19 mouse cellular contexts compared by ENCODE assay signal in the genomic region with DNA sequence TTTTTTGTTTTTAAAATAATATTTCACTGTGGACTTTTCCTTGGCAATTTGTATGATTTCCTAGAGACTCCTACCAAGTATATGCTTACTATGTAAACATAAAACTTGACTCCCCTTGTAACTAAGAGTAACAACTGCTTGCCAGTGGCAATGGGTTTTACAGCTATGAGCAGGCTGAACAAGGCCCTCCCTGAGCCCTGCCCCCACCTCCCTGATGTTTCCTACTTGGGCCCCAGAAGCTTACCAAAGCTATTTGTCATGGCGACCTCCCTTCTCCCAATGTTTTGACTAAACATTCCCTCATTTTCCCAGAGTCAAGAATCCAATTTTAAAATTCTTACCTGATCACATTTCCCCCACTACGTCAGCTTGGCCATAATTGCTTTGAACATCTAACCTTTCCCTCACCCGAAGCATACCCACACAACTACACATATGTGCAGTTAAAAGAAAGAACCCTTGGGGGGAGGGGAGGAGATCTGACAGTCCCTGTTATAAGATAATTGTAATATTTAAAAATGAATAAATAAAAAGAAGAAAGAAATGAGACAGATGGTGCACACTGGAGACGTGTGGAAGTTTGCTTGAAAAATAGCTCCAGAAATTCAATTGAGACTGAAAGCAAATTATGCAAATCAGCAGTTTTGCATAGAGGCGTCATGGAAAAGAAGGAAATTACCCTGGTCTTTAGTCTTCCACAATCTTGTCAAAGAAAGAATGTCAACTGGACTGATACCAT. TPM values are rescaled to one million over a fixed set of nuclear protein-coding genes. Genes with fewer than 3 reads are reported as not detected.
DNase-seq lines count a peak whose midpoint lies in the region; ATAC-seq and TF ChIP-seq lines count a peak whose summit lies in the region.
"Had no signal": no experiment of that assay in that cellular context is flagged by ENCODE, and none has a peak within 500 bp of the region (broad histone marks: within the 10 kb centered on the region; RNA-seq: fewer than 3 reads in every experiment).

No protein-coding gene starts in this region.

- WGBS in kidney, embryonic 14.5 days, result 34% methylated on average over 5 of the region's 5 CpGs
- WGBS in midbrain, embryonic 14.5 days, result 49% methylated on average over 5 of the region's 5 CpGs
- 69% methylated on average over 5 of the region's 5 CpGs for WGBS in midbrain, embryonic 11.5 days
- 17% methylated on average over 5 of the region's 5 CpGs for WGBS in forebrain, postnatal 0 days

- ATAC-seq in kidney, embryonic 14.5 days (ENCODE audit: low FRiP score, low TSS enrichment), result peak; percentile 94
- ATAC-seq in midbrain, embryonic 14.5 days (ENCODE audit: low FRiP score, low TSS enrichment), result no peak
- ATAC-seq in midbrain, embryonic 11.5 days (ENCODE audit: low FRiP score), result no peak
- peak; percentile 76 for ATAC-seq in forebrain, postnatal 0 days
- no peak for ATAC-seq in frontal cortex, adult (ENCODE audit: low TSS enrichment)
- ATAC-seq: liver, embryonic 12.5 days had no signal

- DNase-seq in kidney, postnatal 36 days, result no peak
- peak; percentile 18 for DNase-seq in midbrain, embryonic 14.5 days
- DNase-seq in midbrain, embryonic 11.5 days (ENCODE audit: low spot score, missing footprints), result no peak
- DNase-seq in embryo, embryonic 9.5 days (ENCODE audit: extremely low spot score), result peak; percentile 30
- no peak for DNase-seq in forebrain, postnatal 0 days
- DNase-seq in B cell, adult 2 months, result no peak
- DNase-seq: cerebellum, adult 11 months; cerebellum, postnatal 14 days; heart, adult 2 months; kidney, adult 2 months; right cerebral cortex, postnatal 25 days had no signal

- no peak overlapping the region for H3K4me3 ChIP-seq in kidney, embryonic 14.5 days (ENCODE audit: low read length)
- H3K4me3 ChIP-seq in midbrain, embryonic 14.5 days (replicated peaks; ENCODE audit: low read depth, low read length), result no peak overlapping the region
- H3K4me3 ChIP-seq in midbrain, embryonic 11.5 days (ENCODE audit: low read depth, low read length), result no peak overlapping the region
- H3K4me3 ChIP-seq in forebrain, postnatal 0 days (ENCODE audit: low read depth, low read length), result no peak overlapping the region
- H3K4me3 ChIP-seq: embryonic facial prominence, embryonic 15.5 days; heart, adult 2 months; left cerebral cortex, adult 2 months; liver, embryonic 12.5 days; neural tube, embryonic 13.5 days had no signal

- no peak for TF ChIP-seq CTCF in forebrain, postnatal 0 days (IDR thresholded peaks at IDR 0.05; ENCODE audit: low read depth)

- no peaks in the 10 kb centered on the region for H3K36me3 ChIP-seq in kidney, embryonic 14.5 days (ENCODE audit: control insufficient read depth, insufficient read depth, low read length)
- H3K36me3 ChIP-seq in midbrain, embryonic 14.5 days (ENCODE audit: control insufficient read depth, insufficient read depth, low read length), result no peaks in the 10 kb centered on the region
- H3K36me3 ChIP-seq in midbrain, embryonic 11.5 days (ENCODE audit: control insufficient read depth, insufficient read depth, low read length), result no peaks in the 10 kb centered on the region
- H3K36me3 ChIP-seq in forebrain, postnatal 0 days (ENCODE audit: insufficient read depth), result no peaks in the 10 kb centered on the region
- H3K36me3 ChIP-seq: embryonic facial prominence, embryonic 15.5 days; G1E; liver, embryonic 12.5 days; neural tube, embryonic 13.5 days had no signal

- no peak overlapping the region for H3K27ac ChIP-seq in kidney, embryonic 14.5 days (ENCODE audit: low read depth, low read length)
- no peak overlapping the region for H3K27ac ChIP-seq in midbrain, embryonic 14.5 days (replicated peaks; ENCODE audit: low read depth, low read length)
- H3K27ac ChIP-seq in midbrain, embryonic 11.5 days (ENCODE audit: low read depth, low read length), result no peak overlapping the region
- H3K27ac ChIP-seq in forebrain, postnatal 0 days (ENCODE audit: low read depth, low read length), result peak overlapping the region; percentile 35; the same call in 1 of the 2 replicates
- H3K27ac ChIP-seq: embryonic facial prominence, embryonic 15.5 days; heart, adult 2 months; hindbrain, embryonic 14.5 days; liver, embryonic 12.5 days; neural tube, embryonic 13.5 days had no signal

- H3K9me3 ChIP-seq in kidney, embryonic 14.5 days (ENCODE audit: control insufficient read depth, low read length), result no peaks in the 10 kb centered on the region
- H3K9me3 ChIP-seq in midbrain, embryonic 14.5 days (ENCODE audit: control insufficient read depth, low read length), result no peaks in the 10 kb centered on the region
- no peaks in the 10 kb centered on the region for H3K9me3 ChIP-seq in midbrain, embryonic 11.5 days (ENCODE audit: control insufficient read depth, low read length)
- no peaks in the 10 kb centered on the region for H3K9me3 ChIP-seq in forebrain, postnatal 0 days (ENCODE audit: low read length)
- H3K9me3 ChIP-seq: embryonic facial prominence, embryonic 15.5 days; G1E; liver, embryonic 12.5 days; neural tube, embryonic 13.5 days had no signal

- no peak overlapping the region for H3K4me2 ChIP-seq in kidney, embryonic 14.5 days (replicated peaks; ENCODE audit: low read depth, low read length)
- H3K4me2 ChIP-seq in midbrain, embryonic 14.5 days (ENCODE audit: low read length), result no peak overlapping the region
- no peak overlapping the region for H3K4me2 ChIP-seq in midbrain, embryonic 11.5 days
- H3K4me2 ChIP-seq in forebrain, postnatal 0 days (ENCODE audit: low read depth), result no peak overlapping the region
- H3K4me2 ChIP-seq: embryonic facial prominence, embryonic 15.5 days; hindbrain, embryonic 14.5 days; liver, embryonic 12.5 days; neural tube, embryonic 13.5 days had no signal

- no peaks in the 10 kb centered on the region for H3K27me3 ChIP-seq in kidney, embryonic 14.5 days (ENCODE audit: control insufficient read depth, insufficient read depth, low read length)
- no peaks in the 10 kb centered on the region for H3K27me3 ChIP-seq in midbrain, embryonic 14.5 days (ENCODE audit: control insufficient read depth, insufficient read depth, low read length)
- no peaks in the 10 kb centered on the region for H3K27me3 ChIP-seq in midbrain, embryonic 11.5 days (ENCODE audit: control insufficient read depth, insufficient read depth, low read length)
- no peaks in the 10 kb centered on the region for H3K27me3 ChIP-seq in forebrain, postnatal 0 days (ENCODE audit: insufficient read depth, low read length)
- H3K27me3 ChIP-seq: embryonic facial prominence, embryonic 15.5 days; liver, embryonic 12.5 days; neural tube, embryonic 13.5 days had no signal

- peaks cover 7% of the 10 kb centered on the region; the same call in 1 of the 2 replicates for H3K4me1 ChIP-seq in kidney, embryonic 14.5 days (ENCODE audit: control insufficient read depth, insufficient read depth, low read length)
- no peaks in the 10 kb centered on the region for H3K4me1 ChIP-seq in midbrain, embryonic 14.5 days (ENCODE audit: control insufficient read depth, insufficient read depth, low read length)
- no peaks in the 10 kb centered on the region for H3K4me1 ChIP-seq in midbrain, embryonic 11.5 days (ENCODE audit: control insufficient read depth, insufficient read depth, low read length)
- H3K4me1 ChIP-seq in forebrain, postnatal 0 days (ENCODE audit: insufficient read depth), result peaks cover 13% of the 10 kb centered on the region; the same call in 1 of the 2 replicates
- H3K4me1 ChIP-seq: liver, embryonic 12.5 days had no signal

- H3K9ac ChIP-seq in kidney, embryonic 14.5 days (ENCODE audit: low read depth, low read length), result no peak overlapping the region
- no peak overlapping the region for H3K9ac ChIP-seq in midbrain, embryonic 14.5 days (replicated peaks; ENCODE audit: low read length)
- no peak overlapping the region for H3K9ac ChIP-seq in midbrain, embryonic 11.5 days (ENCODE audit: low read length)
- H3K9ac ChIP-seq in forebrain, postnatal 0 days, result no peak overlapping the region
- H3K9ac ChIP-seq: embryonic facial prominence, embryonic 15.5 days; hindbrain, embryonic 14.5 days; liver, embryonic 12.5 days; neural tube, embryonic 13.5 days had no signal

RNA-seq across cellular contexts. Expression of a gene that starts 8.4 kb away (rescaled TPM):
- polyA plus RNA-seq in kidney, embryonic 14.5 days (2014; fragmentation: Nextera tagmentation; extraction: Ambion mirVana), result 19.7 and 25.9 TPM in 2 replicates
- polyA plus RNA-seq in midbrain, embryonic 14.5 days (2014; fragmentation: Nextera tagmentation; extraction: Ambion mirVana), result 32.2 and 38.4 TPM in 2 replicates
- 18.0 and 18.5 TPM in 2 replicates for polyA plus RNA-seq in midbrain, embryonic 11.5 days (2014; fragmentation: Nextera tagmentation; extraction: Ambion mirVana)
- total RNA-seq in forebrain, postnatal 0 days (2014; rRNA removed), result 28.5 and 35.4 TPM in 2 replicates
- polyA plus RNA-seq in forebrain, postnatal 0 days (2015; fragmentation: Nextera tagmentation; extraction: Ambion mirVana), result 18.3 and 27.3 TPM in 2 replicates

Comparison
In these comparisons a context has a peak if more than half of its experiments do, and no peak if none do; other contexts are left out.
1. DNase-seq: peak in midbrain, embryonic 14.5 days (single experiment) and embryo, embryonic 9.5 days (single experiment); none in kidney, postnatal 36 days (0 of 2), midbrain, embryonic 11.5 days (single experiment), forebrain, postnatal 0 days (single experiment) and B cell, adult 2 months (0 of 2).
2. ATAC-seq: peak in kidney, embryonic 14.5 days (single experiment) and forebrain, postnatal 0 days (single experiment); none in midbrain, embryonic 14.5 days (single experiment), midbrain, embryonic 11.5 days (single experiment) and frontal cortex, adult (single experiment).